Mouse (Mus musculus) liver, embryonic 14.5 days (tissue): ENCODE measurements at regions not wholly inside any gene's neighbourhood (a gene's known extent, or its start where the extent isn't known, plus 50 kb on each side); places are given as distances from the start of the nearest gene placed in this dataset.

Experiments used
- ATAC-seq: fragments of 200-750 bp; cut with Nextera tagmentation; 2 replicates; pipeline ENCODE4 v1.8.0; 2017; ENCODE audit warnings: moderate number of reproducible peaks, mild to moderate bottlenecking, moderate library complexity; ENCODE audit not compliant: insufficient read depth
- DNase-seq, 3 experiments: peaks; one replicate each; pipeline ENCODE4 v3.0.0-alpha.2; 2012 to 2013; ENCODE audit warnings: low read depth in 3 of 3, low spot score in 3 of 3
- H3K27ac ChIP-seq: fragments of 300-500 bp; sonication (generic); 2 replicates; pipeline ENCODE4 v1.5.1; 2014; ENCODE audit warnings: moderate library complexity, mild to moderate bottlenecking, control low read depth, inconsistent platforms
- H3K27me3 ChIP-seq: fragments of 300-500 bp; sonication (generic); 2 replicates; pipeline ENCODE4 v1.6.1; 2014; ENCODE audit warnings: mild to moderate bottlenecking, low read length, moderate library complexity; ENCODE audit not compliant: control insufficient read depth, insufficient read depth
- H3K36me3 ChIP-seq: fragments of 300-500 bp; sonication (generic); replicated peaks from 2 replicates; pipeline ENCODE4 v1.6.1; 2014; ENCODE audit warnings: low read depth; ENCODE audit not compliant: control insufficient read depth, insufficient read depth
- H3K4me1 ChIP-seq, 2 experiments: fragments of 200-500 bp in 1 of 2; fragments of 300-500 bp in 1 of 2; sonication (generic) in 1 of 2; replicated peaks; 2 replicates each; pipeline ENCODE4 v1.6.1; 2012 to 2014; ENCODE audit warnings: antibody characterized with exemption in 1 of 2, inconsistent platforms in 1 of 2, low read length in 1 of 2; ENCODE audit not compliant: control insufficient read depth in 2 of 2, insufficient read depth in 2 of 2
- H3K4me2 ChIP-seq: fragments of 300-500 bp; sonication (generic); 2 replicates; pipeline ENCODE4 v1.6.1; 2014; ENCODE audit warnings: low read depth, mild to moderate bottlenecking, control low read depth, moderate library complexity
- H3K4me3 ChIP-seq, 2 experiments: fragments of 200-500 bp in 1 of 2; fragments of 300-500 bp in 1 of 2; sonication (generic) in 1 of 2; 2 replicates each; pipeline ENCODE4 v1.5.1; 2012 to 2014; ENCODE audit warnings: low read depth in 2 of 2, low read length in 2 of 2, mild to moderate bottlenecking in 2 of 2, control low read depth in 1 of 2, inconsistent platforms in 1 of 2, moderate library complexity in 1 of 2; ENCODE audit not compliant: insufficient read depth in 1 of 2
- H3K9ac ChIP-seq: fragments of 300-500 bp; sonication (generic); replicated peaks from 2 replicates; pipeline ENCODE4 v1.6.1; 2014; ENCODE audit warnings: mild to moderate bottlenecking, control low read depth, moderate library complexity
- H3K9me3 ChIP-seq: fragments of 300-500 bp; sonication (generic); 2 replicates; pipeline ENCODE4 v1.6.1; 2016; ENCODE audit warnings: low read length, mixed read lengths; ENCODE audit not compliant: control insufficient read depth
- CTCF ChIP-seq: IDR thresholded peaks from 2 replicates; pipeline ENCODE4 v1.5.1; 2016; ENCODE audit warnings: antibody characterized with exemption, low read depth, control low read depth
- EP300 ChIP-seq: IDR thresholded peaks from 2 replicates; pipeline ENCODE4 v1.6.1; 2016; ENCODE audit warnings: antibody characterized with exemption, low read depth
- WGBS: fragments of 180-500 bp; shearing (Covaris S2); extraction: QIAGEN DNeasy Blood & Tissue Kit; methylation state at CpG from one replicate; pipeline ENCODE4 v1.1.7; 2014; ENCODE audit not compliant: insufficient replicate concordance; 5-methylcytosine and 5-hydroxymethylcytosine counted together

GRCm38 (mm10) chrX:95291676-95292075, 95.0 kb upstream of the Arhgef9 start:
- H3K36me3 ChIP-seq: no peaks in the 10 kb centered on the region
- no peaks in the 10 kb centered on the region for H3K9me3 ChIP-seq
- no peak overlapping the region for H3K4me3 ChIP-seq
- DNase-seq (no peak), ATAC-seq (no peak)
- 65% methylated on average over 5 of the region's 5 CpGs for WGBS
- no peak for TF ChIP-seq CTCF
- TF ChIP-seq EP300: no peak
- no peaks in the 10 kb centered on the region for H3K27me3 ChIP-seq
- no peak overlapping the region for H3K9ac ChIP-seq
- H3K4me2 ChIP-seq: no peak overlapping the region
- H3K4me1 ChIP-seq: no peaks in the 10 kb centered on the region
- no peak overlapping the region for H3K27ac ChIP-seq

GRCm38 (mm10) chrX:95282038-95282437, 85.4 kb upstream of the Arhgef9 start:
- no peak overlapping the region for H3K4me3 ChIP-seq
- ATAC-seq (0 out of 2 replicates have a peak, but pooled peaks have one; percentile 28), DNase-seq (no peak)
- no peak overlapping the region for H3K27ac ChIP-seq
- no peaks in the 10 kb centered on the region for H3K27me3 ChIP-seq
- 22% methylated on average over 5 of the region's 5 CpGs for WGBS
- no peak overlapping the region for H3K4me2 ChIP-seq
- no peaks in the 10 kb centered on the region for H3K4me1 ChIP-seq
- H3K9ac ChIP-seq: no peak overlapping the region
- H3K9me3 ChIP-seq: no peaks in the 10 kb centered on the region
- TF ChIP-seq CTCF (no peak), EP300 (no peak)
- H3K36me3 ChIP-seq: no peaks in the 10 kb centered on the region

- 37% methylated on average over 13 of the region's 13 CpGs for WGBS
- Histone ChIP-seq H3K27me3 (no peaks in the 10 kb centered on the region), H3K9ac (no peak overlapping the region), H3K4me3 (no peak overlapping the region), H3K36me3 (no peaks in the 10 kb centered on the region), H3K4me2 (no peak overlapping the region), H3K9me3 (no peaks in the 10 kb centered on the region), H3K27ac (no peak overlapping the region), H3K4me1 (no peaks in the 10 kb centered on the region)
- no peak for ATAC-seq
- DNase-seq: no peak
- TF ChIP-seq EP300: no peak
- TF ChIP-seq CTCF: peak; percentile 77
These were observed 56.9 kb upstream of the Arhgef9 start for GRCm38 (mm10) chrX:95253517-95253916.
